Mouse (Mus musculus) layer of hippocampus, postnatal 36 days (tissue): Measurements from ENCODE around the gene Zfp488. TPM values are rescaled to one million over a fixed set of nuclear protein-coding genes. Genes with fewer than 3 reads are reported as not detected.

ENCODE experiments used
- DNase-seq, 2 experiments: peaks; one replicate each; pipeline ENCODE4 v3.0.0; 2022
- total RNA-seq, 2 experiments: library from RNA; stranded (reverse); gene quantifications; 2 replicates each; pipeline ENCODE4 v1.2.3; 2021

Gene Zfp488
- total RNA-seq, 2 experiments from 2014 or later = 5.4 to 5.7 TPM

- no peak for DNase-seq
Measured at GRCm38 (mm10) chr14:33942222-33942621, 36.3 kb downstream of the Zfp488 start.

GRCm38 (mm10) chr14:33940739-33941138, 37.8 kb downstream of the Zfp488 start, which contains the start of gene Gdf2:
Gdf2 (plus strand) TSS chr14:33941039.
- no peak for DNase-seq

GRCm38 (mm10) chr14:33939117-33939516, 39.4 kb downstream of the Zfp488 start:
- peak; percentile 63 to 79 for DNase-seq

- peak; percentile 49 to 70 for DNase-seq
Measured at GRCm38 (mm10) chr14:33933778-33934317, 44.7 kb downstream of the Zfp488 start.

GRCm38 (mm10) chr14:33932935-33933703, 45.4 kb downstream of the Zfp488 start:
- peak; percentile 47 to 50 for DNase-seq

GRCm38 (mm10) chr14:33931853-33932252, 46.7 kb downstream of the Zfp488 start:
- DNase-seq = no peak

GRCm38 (mm10) chr14:33923168-33924070, 55.1 kb downstream of the Zfp488 start, which contains the start of gene Gdf10:
Gdf10 (plus strand) TSS chr14:33923587.
- peak; percentile 59 to 64 for DNase-seq

GRCm38 (mm10) chr14:33922771-33923167, 55.8 kb downstream of the Zfp488 start:
- no peak for DNase-seq

GRCm38 (mm10) chr14:33920727-33921559, 57.6 kb downstream of the Zfp488 start:
- peak; percentile 49 to 58 for DNase-seq

Other genes with a start within 250 kb of the Zfp488 start
- 1 to 10 TPM; 5.4 to 5.7 TPM for gene Gdf10, start 55.2 kb downstream of the Zfp488 start, total RNA-seq
- not detected for gene Gdf2, start 37.7 kb downstream of the Zfp488 start, total RNA-seq
- gene Rbp3, start 24.8 kb downstream of the Zfp488 start, total RNA-seq = under 1 TPM in 1 of 2 experiments, not detected in 1; 0.08 TPM
- not detected for gene Gm30083, start 36.4 kb upstream of the Zfp488 start, total RNA-seq
- not detected for gene Gm5460, start 38.0 kb upstream of the Zfp488 start, total RNA-seq
- not detected for gene Antxrl, start 73.9 kb upstream of the Zfp488 start, total RNA-seq
- under 1 TPM in 1 of 2 experiments, not detected in 1; 0.20 TPM for gene Anxa8, start 107.2 kb upstream of the Zfp488 start, total RNA-seq
- not detected for gene A630023A22Rik, start 124.0 kb upstream of the Zfp488 start, total RNA-seq
- gene Npy4r, start 173.7 kb upstream of the Zfp488 start, total RNA-seq = not detected
- gene Gprin2, start 222.9 kb upstream of the Zfp488 start, total RNA-seq = 1 to 10 TPM; 1.4 to 2.9 TPM
- under 1 TPM; 0.40 to 0.45 TPM for gene Syt15, start 240.8 kb upstream of the Zfp488 start, total RNA-seq